Comparison of ENCODE assay signal across 14 mouse cellular contexts in genomic region chr17:63862399-63862798, GRCm38 (mm10). TPM values are rescaled to one million over a fixed set of nuclear protein-coding genes. Genes with fewer than 3 reads are reported as not detected.
DNase-seq lines count a peak whose midpoint lies in the region; ATAC-seq and TF ChIP-seq lines count a peak whose summit lies in the region.
"Had no signal": no experiment of that assay in that cellular context is flagged by ENCODE, and none has a peak within 500 bp of the region (broad histone marks: within the 10 kb centered on the region; RNA-seq: fewer than 3 reads in every experiment).

No protein-coding gene starts in this region.

- no peaks in the 10 kb centered on the region for H3K9me3 ChIP-seq in intestine, embryonic 14.5 days (ENCODE audit: control insufficient read depth, low read length)
- H3K9me3 ChIP-seq in intestine, embryonic 16.5 days (ENCODE audit: control insufficient read depth, low read length), result no peaks in the 10 kb centered on the region
- H3K9me3 ChIP-seq in midbrain, postnatal 0 days (ENCODE audit: low read length), result no peaks in the 10 kb centered on the region
- H3K9me3 ChIP-seq in midbrain, embryonic 16.5 days (replicated peaks; ENCODE audit: control insufficient read depth, low read length, poor library complexity, severe bottlenecking), result no peaks in the 10 kb centered on the region
- H3K9me3 ChIP-seq: G1E; limb, embryonic 12.5 days had no signal

- no peak for DNase-seq in gastrocnemius, adult 2 months
- DNase-seq in gastrocnemius, postnatal 25 days, result no peak
- no peak for DNase-seq in intestine, embryonic 14.5 days (ENCODE audit: low spot score)
- no peak for DNase-seq in midbrain, postnatal 0 days (ENCODE audit: low spot score)
- DNase-seq in left cerebral cortex, adult 8-10 months (ENCODE audit: low spot score in 2 of 2), result no peak
- no peak for DNase-seq in cerebellum, postnatal 36 days
- DNase-seq: cerebellum, postnatal 25 days; right cerebral cortex, postnatal 25 days had no signal

- no peak for TF ChIP-seq CTCF in gastrocnemius, adult 2 months (IDR thresholded peaks at IDR 0.05)
- no peak for TF ChIP-seq CTCF in midbrain, postnatal 0 days (IDR thresholded peaks at IDR 0.05)

- no peak overlapping the region for H3K27ac ChIP-seq in gastrocnemius, adult 2 months
- H3K27ac ChIP-seq in intestine, embryonic 14.5 days (ENCODE audit: low read depth), result no peak overlapping the region
- no peak overlapping the region for H3K27ac ChIP-seq in intestine, embryonic 16.5 days (ENCODE audit: low read length)
- no peak overlapping the region for H3K27ac ChIP-seq in midbrain, postnatal 0 days (ENCODE audit: low read depth, low read length)
- no peak overlapping the region for H3K27ac ChIP-seq in midbrain, embryonic 16.5 days (ENCODE audit: low read length)

- peak overlapping the region; percentile 89 for H3K4me2 ChIP-seq in intestine, embryonic 14.5 days (ENCODE audit: low read length)
- no peak overlapping the region for H3K4me2 ChIP-seq in intestine, embryonic 16.5 days (ENCODE audit: low read depth, low read length)
- H3K4me2 ChIP-seq in midbrain, postnatal 0 days (ENCODE audit: low read depth, low read length, poor library complexity, severe bottlenecking), result peak overlapping the region; percentile 85; the same call in 1 of the 2 replicates
- no peak overlapping the region; the same call in 1 of the 2 replicates for H3K4me2 ChIP-seq in midbrain, embryonic 16.5 days (ENCODE audit: low read length)

- peak overlapping the region; percentile 94 for H3K4me3 ChIP-seq in gastrocnemius, adult 2 months
- no peak overlapping the region for H3K4me3 ChIP-seq in intestine, embryonic 14.5 days (ENCODE audit: low read depth, low read length)
- H3K4me3 ChIP-seq in intestine, embryonic 16.5 days (ENCODE audit: low read length), result no peak overlapping the region
- H3K4me3 ChIP-seq in midbrain, postnatal 0 days (ENCODE audit: low read depth, low read length), result peak overlapping the region; percentile 96; the same call in 1 of the 2 replicates
- H3K4me3 ChIP-seq in midbrain, embryonic 16.5 days (ENCODE audit: low read depth, low read length), result no peak overlapping the region

- no peak for ATAC-seq in intestine, embryonic 14.5 days (replicated peaks; ENCODE audit: low FRiP score, low TSS enrichment, low read depth)
- ATAC-seq in intestine, embryonic 16.5 days, result no peak
- ATAC-seq in midbrain, postnatal 0 days (ENCODE audit: low FRiP score), result no peak
- no peak for ATAC-seq in midbrain, embryonic 16.5 days

- H3K9ac ChIP-seq in intestine, embryonic 14.5 days (ENCODE audit: low read length), result no peak overlapping the region
- no peak overlapping the region for H3K9ac ChIP-seq in intestine, embryonic 16.5 days (ENCODE audit: low read depth, low read length)
- no peak overlapping the region for H3K9ac ChIP-seq in midbrain, postnatal 0 days (replicated peaks; ENCODE audit: low read length, poor library complexity, severe bottlenecking)
- H3K9ac ChIP-seq in midbrain, embryonic 16.5 days (ENCODE audit: low read depth, low read length), result no peak overlapping the region

- H3K27me3 ChIP-seq in intestine, embryonic 14.5 days (replicated peaks; ENCODE audit: control insufficient read depth, insufficient read depth, low read length), result no peaks in the 10 kb centered on the region
- H3K27me3 ChIP-seq in intestine, embryonic 16.5 days (replicated peaks; ENCODE audit: control insufficient read depth, insufficient read depth, low read length), result no peaks in the 10 kb centered on the region
- H3K27me3 ChIP-seq in midbrain, postnatal 0 days (ENCODE audit: insufficient read depth, low read length), result no peaks in the 10 kb centered on the region
- H3K27me3 ChIP-seq in midbrain, embryonic 16.5 days (ENCODE audit: control insufficient read depth, insufficient read depth, low read depth, low read length), result no peaks in the 10 kb centered on the region
- H3K27me3 ChIP-seq: limb, embryonic 12.5 days had no signal

- H3K36me3 ChIP-seq in intestine, embryonic 14.5 days (ENCODE audit: control insufficient read depth, insufficient read depth, low read length), result no peaks in the 10 kb centered on the region
- no peaks in the 10 kb centered on the region for H3K36me3 ChIP-seq in intestine, embryonic 16.5 days (ENCODE audit: control insufficient read depth, insufficient read depth, low read length)
- H3K36me3 ChIP-seq in midbrain, postnatal 0 days (ENCODE audit: insufficient read depth, low read length), result no peaks in the 10 kb centered on the region
- no peaks in the 10 kb centered on the region for H3K36me3 ChIP-seq in midbrain, embryonic 16.5 days (ENCODE audit: control insufficient read depth, insufficient read depth, low read length)
- H3K36me3 ChIP-seq: G1E; limb, embryonic 12.5 days had no signal

- 49% methylated on average over 3 of the region's 3 CpGs for WGBS in intestine, embryonic 14.5 days
- 43% methylated on average over 3 of the region's 3 CpGs for WGBS in intestine, embryonic 16.5 days
- WGBS in midbrain, postnatal 0 days, result 75% methylated on average over 3 of the region's 3 CpGs
- 76% methylated on average over 3 of the region's 3 CpGs for WGBS in midbrain, embryonic 16.5 days

- H3K4me1 ChIP-seq in intestine, embryonic 14.5 days (replicated peaks; ENCODE audit: control insufficient read depth, insufficient read depth, low read length), result peaks cover 11% of the 10 kb centered on the region
- H3K4me1 ChIP-seq in intestine, embryonic 16.5 days (ENCODE audit: control insufficient read depth, insufficient read depth, low read length), result peaks cover 11% of the 10 kb centered on the region
- H3K4me1 ChIP-seq in midbrain, postnatal 0 days (ENCODE audit: insufficient read depth, low read length), result no peaks in the 10 kb centered on the region
- peaks cover 12% of the 10 kb centered on the region for H3K4me1 ChIP-seq in midbrain, embryonic 16.5 days (ENCODE audit: control insufficient read depth, insufficient read depth, low read length)

- intact Hi-C loops in gastrocnemius, adult 2 months (cut with DNase I), result no loop called here

RNA-seq across cellular contexts. Expression of gene Fer, which starts 0.5 kb away (rescaled TPM):
- total RNA-seq in gastrocnemius, adult 2 months (2021), result 10 to 100 TPM; 11.2 to 12.8 TPM
- total RNA-seq in gastrocnemius, postnatal 25 days (2021), result 10 to 100 TPM in 1 of 2 experiments, 1 to 10 TPM in 1; 9.5 to 10.9 TPM
- 28.6 and 33.0 TPM in 2 replicates for polyA plus RNA-seq in intestine, embryonic 14.5 days (2014; fragmentation: Nextera tagmentation; extraction: Ambion mirVana)
- polyA plus RNA-seq in intestine, embryonic 16.5 days (2015; fragmentation: Nextera tagmentation; extraction: Ambion mirVana), result 20.7 and 20.9 TPM in 2 replicates
- 22.6 and 27.9 TPM in 2 replicates for total RNA-seq in midbrain, postnatal 0 days (2014; rRNA removed)
- 20.1 and 22.7 TPM in 2 replicates for polyA plus RNA-seq in midbrain, postnatal 0 days (2015; fragmentation: Nextera tagmentation; extraction: Ambion mirVana)
- 33.2 and 36.4 TPM in 2 replicates for polyA plus RNA-seq in midbrain, embryonic 16.5 days (2015; fragmentation: Nextera tagmentation; extraction: Ambion mirVana)
- total RNA-seq in left cerebral cortex, adult 8-10 months (2022), result 10 to 100 TPM; 30.3 to 33.7 (median 30.9) TPM

RNA-seq across cellular contexts. Expression of gene A930002H24Rik, which starts 1.2 kb away (rescaled TPM):
- not detected for total RNA-seq in gastrocnemius, adult 2 months (2021)
- total RNA-seq in gastrocnemius, postnatal 25 days (2021), result not detected
- polyA plus RNA-seq in intestine, embryonic 14.5 days (2014; fragmentation: Nextera tagmentation; extraction: Ambion mirVana), result 2.4 and 4.0 TPM in 2 replicates
- 2.0 and 2.9 TPM in 2 replicates for polyA plus RNA-seq in intestine, embryonic 16.5 days (2015; fragmentation: Nextera tagmentation; extraction: Ambion mirVana)
- 8.4 and 11.2 TPM in 2 replicates for total RNA-seq in midbrain, postnatal 0 days (2014; rRNA removed)
- 2.3 and 3.2 TPM in 2 replicates for polyA plus RNA-seq in midbrain, postnatal 0 days (2015; fragmentation: Nextera tagmentation; extraction: Ambion mirVana)
- 2.3 and 2.9 TPM in 2 replicates for polyA plus RNA-seq in midbrain, embryonic 16.5 days (2015; fragmentation: Nextera tagmentation; extraction: Ambion mirVana)
- 1 to 10 TPM in 1 of 4 experiments, not detected in 3; 1.1 TPM for total RNA-seq in left cerebral cortex, adult 8-10 months (2022)
- total RNA-seq: G1E; megakaryocyte progenitor cell, adult 5-6 weeks had no signal
- polyA plus RNA-seq: inflammation-experienced regulatory T-cells, adult 6 months had no signal

Comparison
In these comparisons a context has a peak if more than half of its experiments do, and no peak if none do; other contexts are left out.
1. H3K4me3 ChIP-seq: peak in gastrocnemius, adult 2 months (single experiment) and midbrain, postnatal 0 days (single experiment); none in intestine, embryonic 14.5 days (single experiment), intestine, embryonic 16.5 days (single experiment) and midbrain, embryonic 16.5 days (single experiment).
2. H3K4me2 ChIP-seq: peak in intestine, embryonic 14.5 days (single experiment) and midbrain, postnatal 0 days (single experiment); none in intestine, embryonic 16.5 days (single experiment) and midbrain, embryonic 16.5 days (single experiment).